Mouse (Mus musculus) neural tube, embryonic 14.5 days (tissue): ENCODE data around the gene Ift122. TPM values are rescaled to one million over a fixed set of nuclear protein-coding genes. Genes with fewer than 3 reads are reported as not detected.

Source experiments
- ATAC-seq: fragments of 200-750 bp; cut with Nextera tagmentation; 2 replicates; pipeline ENCODE4 v1.8.0; 2017; ENCODE audit warnings: low read depth, mild to moderate bottlenecking, moderate TSS enrichment, moderate library complexity
- H3K27ac ChIP-seq: fragments of 300-500 bp; sonication (generic); 2 replicates; pipeline ENCODE4 v1.5.1; 2014; ENCODE audit warnings: low read depth, mild to moderate bottlenecking, control low read depth, low read length, moderate library complexity, mixed read lengths
- H3K27me3 ChIP-seq: fragments of 300-500 bp; sonication (generic); 2 replicates; pipeline ENCODE4 v1.6.1; 2014; ENCODE audit warnings: low read length; ENCODE audit not compliant: control insufficient read depth, insufficient read depth
- H3K36me3 ChIP-seq: fragments of 300-500 bp; sonication (generic); 2 replicates; pipeline ENCODE4 v1.6.1; 2014; ENCODE audit warnings: low read length, mixed read lengths; ENCODE audit not compliant: control insufficient read depth, insufficient read depth
- H3K4me1 ChIP-seq: fragments of 300-500 bp; sonication (generic); 2 replicates; pipeline ENCODE4 v1.6.1; 2014; ENCODE audit warnings: low read length; ENCODE audit not compliant: control insufficient read depth, insufficient read depth
- H3K4me2 ChIP-seq: fragments of 300-500 bp; sonication (generic); 2 replicates; pipeline ENCODE4 v1.6.1; 2014; ENCODE audit warnings: mild to moderate bottlenecking, low read depth, low read length, control low read depth
- H3K4me3 ChIP-seq: fragments of 300-500 bp; sonication (generic); 2 replicates; pipeline ENCODE4 v1.5.1; 2014; ENCODE audit warnings: low read depth, low read length, control low read depth, mixed read lengths
- H3K9ac ChIP-seq: fragments of 300-500 bp; sonication (generic); replicated peaks from 2 replicates; pipeline ENCODE4 v1.6.1; 2014; ENCODE audit warnings: low read depth, mild to moderate bottlenecking, control low read depth, low read length, mixed read lengths
- H3K9me3 ChIP-seq: fragments of 300-500 bp; sonication (generic); 2 replicates; pipeline ENCODE4 v1.6.1; 2016; ENCODE audit warnings: low read length; ENCODE audit not compliant: control insufficient read depth
- WGBS: fragments of 180-500 bp; shearing (Covaris S2); extraction: QIAGEN DNeasy Blood & Tissue Kit; methylation state at CpG from one replicate; pipeline ENCODE4 v1.1.7; 2014; 5-methylcytosine and 5-hydroxymethylcytosine counted together
- polyA plus RNA-seq: library from polyadenylated mRNA; unstranded; fragments of >200 nt; fragmentation: Nextera tagmentation; extraction: Ambion mirVana; gene quantifications from 2 replicates; pipeline ENCODE4 v1.2.1, GENCODE M21; 2014

The Ift122 gene
- polyA plus RNA-seq, 1 experiment from 2014 or later = 28.3 TPM

- no peak overlapping the region for H3K4me3 ChIP-seq
- no peak for ATAC-seq
- no peak overlapping the region for H3K4me2 ChIP-seq
- H3K36me3 ChIP-seq = no peaks in the 10 kb centered on the region; the same call in 1 of the 2 replicates
- no peaks in the 10 kb centered on the region for H3K27me3 ChIP-seq
- H3K9ac ChIP-seq = no peak overlapping the region
- WGBS = 84% methylated on average over 6 of the region's 6 CpGs
- H3K9me3 ChIP-seq = no peaks in the 10 kb centered on the region
- H3K27ac ChIP-seq = no peak overlapping the region
- no peaks in the 10 kb centered on the region for H3K4me1 ChIP-seq
Observed at GRCm38 (mm10) chr6:115879736-115880135, 26.5 kb downstream of the Ift122 start.

- Histone ChIP-seq H3K9ac (no peak overlapping the region), H3K4me3 (no peak overlapping the region), H3K9me3 (no peaks in the 10 kb centered on the region), H3K4me2 (no peak overlapping the region), H3K27ac (no peak overlapping the region), H3K36me3 (peaks cover 3% of the 10 kb centered on the region; the same call in 1 of the 2 replicates), H3K4me1 (no peaks in the 10 kb centered on the region), H3K27me3 (no peaks in the 10 kb centered on the region)
- 88% methylated on average over 8 of the region's 8 CpGs for WGBS
- no peak for ATAC-seq
Observed at GRCm38 (mm10) chr6:115880751-115881150, 27.5 kb downstream of the Ift122 start.

GRCm38 (mm10) chr6:115884018-115884417 lies 30.7 kb downstream of the Ift122 start:
- H3K36me3 ChIP-seq = peaks cover 26% of the 10 kb centered on the region

GRCm38 (mm10) chr6:115886894-115887293 lies 33.6 kb downstream of the Ift122 start:
- Histone ChIP-seq H3K27ac (no peak overlapping the region), H3K36me3 (peaks cover 26% of the 10 kb centered on the region)
- WGBS = 73% methylated on average over 4 of the region's 4 CpGs

More at GRCm38 (mm10) chr6:115884018-115884417, 30.7 kb downstream of the Ift122 start:
- no peak overlapping the region for H3K27ac ChIP-seq
- no peak overlapping the region for H3K4me2 ChIP-seq
- no peak for ATAC-seq
- no peak overlapping the region for H3K9ac ChIP-seq
- H3K4me1 ChIP-seq = no peaks in the 10 kb centered on the region
- H3K27me3 ChIP-seq = no peaks in the 10 kb centered on the region
- no peaks in the 10 kb centered on the region for H3K9me3 ChIP-seq
- H3K4me3 ChIP-seq = no peak overlapping the region

GRCm38 (mm10) chr6:115888296-115888695 lies 35.0 kb downstream of the Ift122 start:
- H3K4me2 ChIP-seq = no peak overlapping the region
- ATAC-seq = no peak
- H3K4me1 ChIP-seq = peaks cover 4% of the 10 kb centered on the region; the same call in 1 of the 2 replicates
- no peak overlapping the region for H3K9ac ChIP-seq
- no peaks in the 10 kb centered on the region for H3K27me3 ChIP-seq
- H3K9me3 ChIP-seq = no peaks in the 10 kb centered on the region
- H3K27ac ChIP-seq = no peak overlapping the region
- peaks cover 28% of the 10 kb centered on the region for H3K36me3 ChIP-seq
- WGBS = 94% methylated on average over 3 of the region's 3 CpGs
- no peak overlapping the region for H3K4me3 ChIP-seq

More at GRCm38 (mm10) chr6:115886894-115887293, 33.6 kb downstream of the Ift122 start:
- no peaks in the 10 kb centered on the region for H3K27me3 ChIP-seq
- ATAC-seq = no peak
- no peak overlapping the region for H3K4me2 ChIP-seq
- H3K4me3 ChIP-seq = no peak overlapping the region
- peaks cover 4% of the 10 kb centered on the region; the same call in 1 of the 2 replicates for H3K4me1 ChIP-seq
- H3K9ac ChIP-seq = no peak overlapping the region
- H3K9me3 ChIP-seq = no peaks in the 10 kb centered on the region

- Histone ChIP-seq H3K36me3 (peaks cover 31% of the 10 kb centered on the region), H3K9me3 (no peaks in the 10 kb centered on the region), H3K27me3 (no peaks in the 10 kb centered on the region), H3K4me1 (peaks cover 4% of the 10 kb centered on the region; the same call in 1 of the 2 replicates), H3K27ac (no peak overlapping the region), H3K4me2 (no peak overlapping the region), H3K4me3 (no peak overlapping the region), H3K9ac (no peak overlapping the region)
- WGBS = 92% methylated on average over 8 of the region's 8 CpGs
- ATAC-seq = no peak
Observed at GRCm38 (mm10) chr6:115890601-115891000, 37.3 kb downstream of the Ift122 start.

- Histone ChIP-seq H3K9ac (no peak overlapping the region), H3K4me2 (no peak overlapping the region), H3K27ac (0 out of 2 replicates have a peak overlapping the region, but pooled peaks have one; percentile 28), H3K4me1 (peaks cover 4% of the 10 kb centered on the region; the same call in 1 of the 2 replicates), H3K4me3 (no peak overlapping the region), H3K9me3 (no peaks in the 10 kb centered on the region), H3K27me3 (no peaks in the 10 kb centered on the region), H3K36me3 (peaks cover 28% of the 10 kb centered on the region)
- peak; percentile 46; the same call in 1 of the 2 replicates for ATAC-seq
- 67% methylated on average over 6 of the region's 6 CpGs for WGBS
Observed at GRCm38 (mm10) chr6:115891061-115891460, 37.8 kb downstream of the Ift122 start.

GRCm38 (mm10) chr6:115891497-115892061 lies 38.3 kb downstream of the Ift122 start:
- Histone ChIP-seq H3K4me2 (no peak overlapping the region), H3K27me3 (no peaks in the 10 kb centered on the region), H3K27ac (0 out of 2 replicates have a peak overlapping the region, but pooled peaks have one; percentile 28), H3K4me1 (peaks cover 4% of the 10 kb centered on the region; the same call in 1 of the 2 replicates), H3K9ac (no peak overlapping the region), H3K36me3 (peaks cover 28% of the 10 kb centered on the region), H3K9me3 (no peaks in the 10 kb centered on the region), H3K4me3 (no peak overlapping the region)
- ATAC-seq = peak; percentile 54; the same call in 1 of the 2 replicates
- 36% methylated on average over 8 of the region's 8 CpGs for WGBS

- no peak for ATAC-seq
- WGBS = 62% methylated on average over 3 of the region's 3 CpGs
- peaks cover 4% of the 10 kb centered on the region; the same call in 1 of the 2 replicates for H3K4me1 ChIP-seq
- H3K9ac ChIP-seq = no peak overlapping the region
- H3K36me3 ChIP-seq = peaks cover 23% of the 10 kb centered on the region
- no peaks in the 10 kb centered on the region for H3K9me3 ChIP-seq
- no peak overlapping the region for H3K27ac ChIP-seq
- H3K4me3 ChIP-seq = no peak overlapping the region
- H3K27me3 ChIP-seq = no peaks in the 10 kb centered on the region
- no peak overlapping the region for H3K4me2 ChIP-seq
Observed at GRCm38 (mm10) chr6:115892363-115892762, 39.1 kb downstream of the Ift122 start.
